Mouse (Mus musculus): ENCODE results near the gene Mecom. TPM values are rescaled to one million over a fixed set of nuclear protein-coding genes. Genes with fewer than 3 reads are reported as not detected.

Gene Mecom
- total and polyA plus RNA-seq, 3 experiments: not detected

DNA sequence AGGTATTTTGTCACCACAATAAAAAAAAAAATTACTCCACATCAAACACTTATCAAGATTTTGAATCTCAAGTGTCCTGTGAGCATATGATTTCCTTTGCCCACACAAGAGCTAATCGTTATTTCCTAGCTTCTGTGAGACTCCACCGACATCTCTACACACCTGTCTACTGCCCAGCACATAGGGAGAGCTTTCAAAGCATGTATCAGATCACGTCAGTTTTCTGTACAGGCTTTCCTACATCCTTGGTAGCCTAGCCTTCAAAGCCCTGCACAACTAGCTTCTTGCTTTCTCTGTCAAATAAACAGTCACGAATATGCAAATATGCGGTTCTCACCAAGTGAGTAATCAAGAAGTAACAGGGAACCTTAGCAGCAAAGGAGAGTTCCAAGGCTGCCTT lies 157.5 kb downstream of the Mecom start:
- peaks cover 0 to 18% of the 10 kb centered on the region in 2 experiments; a peak in 2 of 4 replicates for H3K4me1 ChIP-seq (ENCODE audit: control insufficient read depth in 1 of 2, insufficient read depth in 2 of 2)
- H3K79me2 ChIP-seq (replicated peaks; ENCODE audit: control insufficient read depth, extremely low read depth, insufficient read depth, poor library complexity, severe bottlenecking): no peaks in the 10 kb centered on the region
- no peak overlapping the region for H3K27ac ChIP-seq (ENCODE audit: insufficient read depth, low read depth)
- dilution Hi-C loops (cut with MboI; ENCODE audit: extremely low pct_ligation_motif_present, extremely low pct_unique_long_range_greater_than_20kb, low sequenced_read_pairs) (no loop called here), in situ Hi-C loops (cut with MboI; ENCODE audit: low pct_ligation_motif_present, low pct_unique_long_range_greater_than_20kb, low sequenced_read_pairs) (no loop called here)
- no peak for TF ChIP-seq ZC3H11A (IDR thresholded peaks at IDR 0.05; ENCODE audit: low read depth, low read length)
- TF ChIP-seq BHLHE40 (IDR thresholded peaks at IDR 0.05; ENCODE audit: low read depth, low read length): peak; percentile 53
- no peaks in the 10 kb centered on the region for H3K27me3 ChIP-seq (replicated peaks)
- peak; percentile 49 for DNase-seq (ENCODE audit: extremely low read depth)
- H3K4me2 ChIP-seq (ENCODE audit: insufficient read depth, low read depth, poor library complexity, severe bottlenecking): no peak overlapping the region
- H3K9ac ChIP-seq (ENCODE audit: insufficient read depth, low read depth): no peak overlapping the region
- H3K4me3 ChIP-seq (replicated peaks in 1 of 3; ENCODE audit: low read depth in 2 of 3, low read length in 2 of 3, poor library complexity in 1 of 3): no peak overlapping the region
- H3K36me3 ChIP-seq (replicated peaks in 1 of 2; ENCODE audit: control insufficient read depth in 1 of 2, insufficient read depth in 1 of 2, low read length in 1 of 2): no peaks in the 10 kb centered on the region
- H3K9me3 ChIP-seq (replicated peaks; ENCODE audit: low read length): no peaks in the 10 kb centered on the region

DNA sequence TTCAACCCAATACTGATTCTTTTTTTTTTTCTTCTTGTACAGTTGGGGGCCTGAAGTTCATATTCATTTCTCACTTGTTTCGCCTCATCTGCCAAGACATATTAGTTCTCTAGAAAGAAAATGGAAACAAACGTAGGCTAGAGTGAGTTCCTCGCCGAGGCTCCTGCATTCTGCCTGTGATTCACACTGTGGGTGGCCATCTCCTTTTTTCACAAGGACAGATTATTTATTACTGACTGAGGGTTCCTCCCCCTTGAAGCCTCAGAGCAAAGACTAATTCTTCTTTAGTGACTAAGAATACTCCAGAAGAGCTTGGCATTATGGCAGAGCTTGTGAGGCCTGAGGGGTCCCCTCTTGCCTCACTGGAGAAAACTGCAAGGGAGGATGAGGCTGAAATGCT lies 167.5 kb downstream of the Mecom start:
- no peak for DNase-seq (ENCODE audit: extremely low read depth)
- no peaks in the 10 kb centered on the region for H3K27me3 ChIP-seq (replicated peaks)
- H3K4me3 ChIP-seq (replicated peaks in 1 of 3; ENCODE audit: low read depth in 2 of 3, low read length in 2 of 3, poor library complexity in 1 of 3): no peak overlapping the region
- no peaks in the 10 kb centered on the region for H3K79me2 ChIP-seq (replicated peaks; ENCODE audit: control insufficient read depth, extremely low read depth, insufficient read depth, poor library complexity, severe bottlenecking)
- H3K4me2 ChIP-seq (ENCODE audit: insufficient read depth, low read depth, poor library complexity, severe bottlenecking): no peak overlapping the region
- no peak overlapping the region for H3K9ac ChIP-seq (ENCODE audit: insufficient read depth, low read depth)
- in situ Hi-C loops (cut with MboI; ENCODE audit: low pct_ligation_motif_present, low pct_unique_long_range_greater_than_20kb, low sequenced_read_pairs): no loop called here
- dilution Hi-C loops (cut with MboI; ENCODE audit: extremely low pct_ligation_motif_present, extremely low pct_unique_long_range_greater_than_20kb, low sequenced_read_pairs): no loop called here
- H3K36me3 ChIP-seq (replicated peaks in 1 of 2; ENCODE audit: control insufficient read depth in 1 of 2, insufficient read depth in 1 of 2, low read length in 1 of 2): no peaks in the 10 kb centered on the region
- no peaks in the 10 kb centered on the region for H3K9me3 ChIP-seq (replicated peaks; ENCODE audit: low read length)
- no peak for TF ChIP-seq PAX5 (IDR thresholded peaks at IDR 0.05; ENCODE audit: low read length)
- H3K4me1 ChIP-seq (ENCODE audit: control insufficient read depth in 1 of 2, insufficient read depth in 2 of 2): no peaks in the 10 kb centered on the region
- no peak overlapping the region for H3K27ac ChIP-seq (ENCODE audit: insufficient read depth, low read depth)

DNA sequence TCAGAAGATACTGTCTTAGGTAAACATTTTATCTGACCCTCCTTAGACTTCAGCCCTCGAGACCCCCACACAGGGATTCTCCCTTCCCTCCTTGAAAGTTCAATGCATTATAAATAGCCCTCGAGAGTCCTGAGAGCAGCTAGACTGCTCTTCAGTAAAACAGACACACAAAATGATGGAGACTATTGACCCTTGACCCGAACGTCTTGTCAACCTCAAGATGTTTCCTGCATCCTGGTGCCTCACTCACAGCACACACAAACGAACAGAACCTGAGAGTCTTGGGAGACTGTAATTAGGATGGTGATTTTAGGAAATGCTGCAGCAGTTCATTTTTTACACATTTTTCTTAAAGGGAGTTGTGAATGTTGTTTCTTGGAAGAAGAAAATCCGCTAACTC lies 168.5 kb downstream of the Mecom start:
- H3K4me2 ChIP-seq (ENCODE audit: insufficient read depth, low read depth, poor library complexity, severe bottlenecking): no peak overlapping the region
- no peaks in the 10 kb centered on the region for H3K79me2 ChIP-seq (replicated peaks; ENCODE audit: control insufficient read depth, extremely low read depth, insufficient read depth, poor library complexity, severe bottlenecking)
- H3K27ac ChIP-seq (ENCODE audit: insufficient read depth, low read depth): no peak overlapping the region
- no peak overlapping the region for H3K9ac ChIP-seq (ENCODE audit: insufficient read depth, low read depth)
- H3K4me3 ChIP-seq (replicated peaks in 1 of 3; ENCODE audit: low read depth in 2 of 3, low read length in 2 of 3, poor library complexity in 1 of 3): no peak overlapping the region
- H3K36me3 ChIP-seq (replicated peaks in 1 of 2; ENCODE audit: control insufficient read depth in 1 of 2, insufficient read depth in 1 of 2, low read length in 1 of 2): no peaks in the 10 kb centered on the region
- dilution Hi-C loops (cut with MboI; ENCODE audit: extremely low pct_ligation_motif_present, extremely low pct_unique_long_range_greater_than_20kb, low sequenced_read_pairs): no loop called here
- H3K9me3 ChIP-seq (replicated peaks; ENCODE audit: low read length): no peaks in the 10 kb centered on the region
- H3K27me3 ChIP-seq (replicated peaks): no peaks in the 10 kb centered on the region
- in situ Hi-C loops (cut with MboI; ENCODE audit: low pct_ligation_motif_present, low pct_unique_long_range_greater_than_20kb, low sequenced_read_pairs): no loop called here
- TF ChIP-seq CHD1 (IDR thresholded peaks at IDR 0.05; ENCODE audit: low read depth, low read length): no peak
- TF ChIP-seq NELFE (IDR thresholded peaks at IDR 0.05; ENCODE audit: low read depth, low read length): no peak
- no peak for TF ChIP-seq TCF12 (IDR thresholded peaks at IDR 0.05; ENCODE audit: low read depth, low read length)
- TF ChIP-seq CTCF (conservative IDR thresholded peaks at IDR 0.05 in 1 of 2, IDR thresholded peaks at IDR 0.05 in 1 of 2; ENCODE audit: low read depth in 2 of 2, low read length in 2 of 2): no peak
- no peak for TF ChIP-seq GABPA (IDR thresholded peaks at IDR 0.05; ENCODE audit: insufficient replicate concordance, low read depth, low read length)
- no peak for DNase-seq (ENCODE audit: extremely low read depth)
- H3K4me1 ChIP-seq (ENCODE audit: control insufficient read depth in 1 of 2, insufficient read depth in 2 of 2): no peaks in the 10 kb centered on the region

DNA sequence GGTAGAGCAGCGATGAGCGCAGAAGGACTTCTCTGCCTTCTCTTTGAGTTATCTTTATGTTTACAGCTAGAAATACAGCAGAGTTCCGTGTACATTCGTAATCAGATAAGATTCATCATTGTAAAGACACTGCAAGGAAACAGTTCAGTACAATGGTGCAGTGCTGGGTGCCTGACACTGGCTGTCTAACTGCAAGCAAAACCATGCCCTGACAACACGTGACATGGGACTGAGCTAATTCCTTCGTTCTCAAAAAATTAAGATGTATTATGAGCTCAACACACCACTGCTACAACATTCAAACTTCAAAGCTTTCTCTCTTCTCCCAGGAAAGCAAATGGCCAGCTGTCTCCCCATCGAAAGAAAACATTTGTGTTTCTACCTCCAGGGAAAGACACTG lies 176.3 kb downstream of the Mecom start:
- Histone ChIP-seq H3K4me3 (replicated peaks in 1 of 3; ENCODE audit: low read depth in 2 of 3, low read length in 2 of 3, poor library complexity in 1 of 3) (no peak overlapping the region), H3K4me2 (ENCODE audit: insufficient read depth, low read depth, poor library complexity, severe bottlenecking) (no peak overlapping the region), H3K9me3 (replicated peaks; ENCODE audit: low read length) (no peaks in the 10 kb centered on the region), H3K27ac (ENCODE audit: insufficient read depth, low read depth) (no peak overlapping the region), H3K79me2 (replicated peaks; ENCODE audit: control insufficient read depth, extremely low read depth, insufficient read depth, poor library complexity, severe bottlenecking) (no peaks in the 10 kb centered on the region), H3K9ac (ENCODE audit: insufficient read depth, low read depth) (no peak overlapping the region), H3K4me1 (ENCODE audit: control insufficient read depth in 1 of 2, insufficient read depth in 2 of 2) (no peaks in the 10 kb centered on the region), H3K27me3 (replicated peaks) (no peaks in the 10 kb centered on the region), H3K36me3 (replicated peaks in 1 of 2; ENCODE audit: control insufficient read depth in 1 of 2, insufficient read depth in 1 of 2, low read length in 1 of 2) (no peaks in the 10 kb centered on the region)
- no peak for DNase-seq (ENCODE audit: extremely low read depth)
- in situ Hi-C loops (cut with MboI; ENCODE audit: low pct_ligation_motif_present, low pct_unique_long_range_greater_than_20kb, low sequenced_read_pairs) (no loop called here), dilution Hi-C loops (cut with MboI; ENCODE audit: extremely low pct_ligation_motif_present, extremely low pct_unique_long_range_greater_than_20kb, low sequenced_read_pairs) (no loop called here)
- TF ChIP-seq JUND (conservative IDR thresholded peaks at IDR 0.05; ENCODE audit: low read depth, low read length): no peak
- TF ChIP-seq BHLHE40 (IDR thresholded peaks at IDR 0.05; ENCODE audit: low read depth, low read length): no peak
- TF ChIP-seq CTCF (conservative IDR thresholded peaks at IDR 0.05 in 1 of 2, IDR thresholded peaks at IDR 0.05 in 1 of 2; ENCODE audit: low read depth in 2 of 2, low read length in 2 of 2): no peak
- no peak for TF ChIP-seq MAZ (IDR thresholded peaks at IDR 0.05; ENCODE audit: low read depth, low read length)
- TF ChIP-seq GABPA (IDR thresholded peaks at IDR 0.05; ENCODE audit: insufficient replicate concordance, low read depth, low read length): no peak
- TF ChIP-seq KAT2A (IDR thresholded peaks at IDR 0.05; ENCODE audit: insufficient replicate concordance, low read length): no peak
- TF ChIP-seq PAX5 (IDR thresholded peaks at IDR 0.05; ENCODE audit: low read length): no peak
- no peak for TF ChIP-seq UBTF (IDR thresholded peaks at IDR 0.05; ENCODE audit: low read depth, low read length)
- TF ChIP-seq E2F4 (IDR thresholded peaks at IDR 0.05; ENCODE audit: insufficient replicate concordance, low read depth, low read length): no peak

Measured in CH12.LX (cell line).